16 mouse cellular contexts compared by ENCODE assay signal in the genomic region with DNA sequence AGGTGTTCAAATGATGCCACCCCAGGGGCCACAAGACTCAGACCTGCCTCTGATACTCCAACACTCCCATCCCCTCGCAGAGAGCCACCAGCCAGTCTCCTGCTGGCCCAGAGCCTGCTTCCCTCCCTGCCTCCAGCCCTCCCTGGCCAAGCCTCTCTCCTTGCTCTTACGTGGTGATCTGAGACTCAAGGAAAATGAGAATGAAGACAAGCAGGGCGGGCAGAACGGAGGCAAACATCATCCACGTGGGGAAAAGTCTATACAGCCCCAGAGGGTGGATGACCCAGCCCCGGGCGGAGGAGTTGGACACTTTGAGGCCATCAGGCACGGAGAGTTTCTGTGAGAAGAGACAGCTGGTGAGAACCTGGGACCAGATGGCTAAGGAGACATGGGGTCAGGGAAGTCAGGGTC. TPM values are rescaled to one million over a fixed set of nuclear protein-coding genes. Genes with fewer than 3 reads are reported as not detected.
A peak's percentile ranks its signal among the peaks of the same experiment; 100 is the strongest.
DNase-seq lines count a peak whose midpoint lies in the region; ATAC-seq and TF ChIP-seq lines count a peak whose summit lies in the region.
"Had no signal": no experiment of that assay in that cellular context is flagged by ENCODE, and none has a peak within 500 bp of the region (broad histone marks: within the 10 kb centered on the region; RNA-seq: fewer than 3 reads in every experiment).

No protein-coding gene starts in this region.

- TF ChIP-seq EP300 in liver, embryonic 14.5 days (IDR thresholded peaks at IDR 0.05; ENCODE audit: low read depth), result peak; percentile 4; the same call in 1 of the 2 replicates

- H3K9me3 ChIP-seq in liver, embryonic 11.5 days (ENCODE audit: control insufficient read depth, low read length), result no peaks in the 10 kb centered on the region
- H3K9me3 ChIP-seq in liver, embryonic 14.5 days (ENCODE audit: control insufficient read depth, low read length), result no peaks in the 10 kb centered on the region
- H3K9me3 ChIP-seq: hindbrain, embryonic 15.5 days; midbrain, embryonic 15.5 days had no signal

- 47% methylated on average over 8 of the region's 8 CpGs for WGBS in liver, embryonic 11.5 days
- WGBS in liver, embryonic 14.5 days (ENCODE audit: insufficient replicate concordance), result 51% methylated on average over 8 of the region's 8 CpGs

- no peak for DNase-seq in cerebellum, postnatal 4 days (ENCODE audit: low spot score in 2 of 2)
- DNase-seq in liver, result peak; percentile 41
- no peak for DNase-seq in liver, embryonic 11.5 days (ENCODE audit: low spot score)
- DNase-seq in cerebellum, adult 9-11 months, result peak; percentile 80
- DNase-seq in liver, embryonic 14.5 days (ENCODE audit: low read depth in 3 of 3, low spot score in 3 of 3), result no peak
- DNase-seq in lung, postnatal 4 days, result no peak
- DNase-seq in frontal cortex, postnatal 36 days (ENCODE audit: low spot score in 2 of 2), result no peak
- DNase-seq: gastrocnemius, postnatal 25 days; right cerebral cortex, postnatal 25 days had no signal

- H3K4me1 ChIP-seq in liver, embryonic 11.5 days (replicated peaks; ENCODE audit: control insufficient read depth, insufficient read depth, low read length), result no peaks in the 10 kb centered on the region
- H3K4me1 ChIP-seq in liver, embryonic 14.5 days (replicated peaks; ENCODE audit: control insufficient read depth in 2 of 2, insufficient read depth in 2 of 2, low read length in 1 of 2), result peaks cover 0 to 12% of the 10 kb centered on the region in 2 experiments; a peak in 2 of 4 replicates
- H3K4me1 ChIP-seq: hindbrain, embryonic 15.5 days; midbrain, embryonic 15.5 days had no signal

- ATAC-seq in cerebellum, adult (ENCODE audit: insufficient number of reproducible peaks, low FRiP score, low TSS enrichment), result peak; percentile 52; the same call in 1 of the 2 replicates
- no peak for ATAC-seq in liver, embryonic 11.5 days (replicated peaks; ENCODE audit: low FRiP score)
- no peak for ATAC-seq in liver, embryonic 14.5 days (ENCODE audit: insufficient read depth)
- ATAC-seq: CD4-positive, CD25-positive, alpha-beta regulatory T cell, adult 4 months; intestine, postnatal 0 days; lung, postnatal 0 days; midbrain, embryonic 15.5 days had no signal

- peaks cover 6% of the 10 kb centered on the region; the same call in 1 of the 2 replicates for H3K36me3 ChIP-seq in liver, embryonic 11.5 days (ENCODE audit: control insufficient read depth, insufficient read depth, low read length)
- peaks cover 93% of the 10 kb centered on the region for H3K36me3 ChIP-seq in liver, embryonic 14.5 days (replicated peaks; ENCODE audit: control insufficient read depth, insufficient read depth, low read depth)
- H3K36me3 ChIP-seq: hindbrain, embryonic 15.5 days; midbrain, embryonic 15.5 days had no signal

- H3K4me2 ChIP-seq in liver, embryonic 11.5 days, result no peak overlapping the region
- H3K4me2 ChIP-seq in liver, embryonic 14.5 days (ENCODE audit: low read depth), result peak overlapping the region; percentile 23; the same call in 1 of the 2 replicates
- H3K4me2 ChIP-seq: hindbrain, embryonic 15.5 days; midbrain, embryonic 15.5 days had no signal

- no peak overlapping the region for H3K4me3 ChIP-seq in liver, embryonic 11.5 days (ENCODE audit: low read depth, low read length)
- H3K4me3 ChIP-seq in liver, embryonic 14.5 days (ENCODE audit: insufficient read depth in 1 of 2, low read depth in 2 of 2, low read length in 2 of 2), result no peak overlapping the region; a peak in 1 of 4 replicates
- H3K4me3 ChIP-seq: hindbrain, embryonic 15.5 days; midbrain, embryonic 15.5 days had no signal

- TF ChIP-seq CTCF in liver, embryonic 14.5 days (IDR thresholded peaks at IDR 0.05; ENCODE audit: low read depth), result no peak

- H3K27me3 ChIP-seq in liver, embryonic 11.5 days (replicated peaks; ENCODE audit: control insufficient read depth, insufficient read depth, low read length), result peaks cover 50% of the 10 kb centered on the region
- H3K27me3 ChIP-seq in liver, embryonic 14.5 days (ENCODE audit: control insufficient read depth, insufficient read depth, low read length), result no peaks in the 10 kb centered on the region
- H3K27me3 ChIP-seq: hindbrain, embryonic 15.5 days; midbrain, embryonic 15.5 days had no signal

- no peak overlapping the region for H3K9ac ChIP-seq in liver, embryonic 11.5 days (ENCODE audit: low read depth, low read length)
- H3K9ac ChIP-seq in liver, embryonic 14.5 days (replicated peaks), result no peak overlapping the region
- H3K9ac ChIP-seq: hindbrain, embryonic 15.5 days; midbrain, embryonic 15.5 days had no signal

- H3K27ac ChIP-seq in liver, embryonic 11.5 days (ENCODE audit: low read depth, low read length), result no peak overlapping the region; the same call in 1 of the 2 replicates
- peak overlapping the region; percentile 48 for H3K27ac ChIP-seq in liver, embryonic 14.5 days
- H3K27ac ChIP-seq: hindbrain, embryonic 15.5 days; kidney, postnatal 0 days; midbrain, embryonic 15.5 days had no signal

RNA-seq across cellular contexts. Expression of a gene that starts 13.0 kb away (rescaled TPM):
- 191 and 229 TPM in 2 replicates for polyA plus RNA-seq in liver, embryonic 11.5 days (2014; fragmentation: Nextera tagmentation; extraction: Ambion mirVana)
- polyA plus RNA-seq in liver, embryonic 14.5 days (2012; rRNA removed), result 570 and 632 TPM in 2 replicates
- polyA plus RNA-seq in liver, embryonic 14.5 days (2014; fragmentation: Nextera tagmentation; extraction: Ambion mirVana), result 606 and 703 TPM in 2 replicates
- polyA plus RNA-seq: CD4-positive, CD25-positive, alpha-beta regulatory T cell, adult 4 months had no signal

RNA-seq across cellular contexts. Expression of a gene that starts 33.5 kb away (rescaled TPM):
- 104 and 108 TPM in 2 replicates for polyA plus RNA-seq in liver, embryonic 11.5 days (2014; fragmentation: Nextera tagmentation; extraction: Ambion mirVana)
- polyA plus RNA-seq in liver, embryonic 14.5 days (2012; rRNA removed), result 19.9 and 34.7 TPM in 2 replicates
- polyA plus RNA-seq in liver, embryonic 14.5 days (2014; fragmentation: Nextera tagmentation; extraction: Ambion mirVana), result 42.5 and 48.8 TPM in 2 replicates

RNA-seq across cellular contexts. Expression of a gene that starts 40.2 kb away (rescaled TPM):
- 1.8 and 2.6 TPM in 2 replicates for polyA plus RNA-seq in liver, embryonic 11.5 days (2014; fragmentation: Nextera tagmentation; extraction: Ambion mirVana)
- 1.4 and 1.9 TPM in 2 replicates for polyA plus RNA-seq in liver, embryonic 14.5 days (2012; rRNA removed)
- 1.0 and 1.2 TPM in 2 replicates for polyA plus RNA-seq in liver, embryonic 14.5 days (2014; fragmentation: Nextera tagmentation; extraction: Ambion mirVana)

RNA-seq across cellular contexts. Expression of a gene that starts 54.7 kb away (rescaled TPM):
- polyA plus RNA-seq in liver, embryonic 11.5 days (2014; fragmentation: Nextera tagmentation; extraction: Ambion mirVana), result 282 and 283 TPM in 2 replicates
- polyA plus RNA-seq in liver, embryonic 14.5 days (2012; rRNA removed), result 167 and 187 TPM in 2 replicates
- polyA plus RNA-seq in liver, embryonic 14.5 days (2014; fragmentation: Nextera tagmentation; extraction: Ambion mirVana), result 339 and 363 TPM in 2 replicates

RNA-seq across cellular contexts. Expression of a gene that starts 56.6 kb away (rescaled TPM):
- 11.4 and 14.7 TPM in 2 replicates for polyA plus RNA-seq in liver, embryonic 11.5 days (2014; fragmentation: Nextera tagmentation; extraction: Ambion mirVana)
- polyA plus RNA-seq in liver, embryonic 14.5 days (2012; rRNA removed), result 11.0 and 11.6 TPM in 2 replicates
- 3.6 and 4.7 TPM in 2 replicates for polyA plus RNA-seq in liver, embryonic 14.5 days (2014; fragmentation: Nextera tagmentation; extraction: Ambion mirVana)

Comparison
In these comparisons a context has a peak if more than half of its experiments do, and no peak if none do; other contexts are left out.
1. DNase-seq: peak in liver (single experiment) and cerebellum, adult 9-11 months (single experiment); none in cerebellum, postnatal 4 days (0 of 2), liver, embryonic 11.5 days (single experiment), liver, embryonic 14.5 days (0 of 3), lung, postnatal 4 days (0 of 2) and frontal cortex, postnatal 36 days (0 of 2).